In genomic region chr13:13328876-13329275, GRCm38 (mm10) we compare ENCODE assay signal across 8 mouse cellular contexts.
DNase-seq lines count a peak whose midpoint lies in the region; ATAC-seq and TF ChIP-seq lines count a peak whose summit lies in the region.

No protein-coding gene starts in this region.

- TF ChIP-seq CTCF in brain, embryonic 14.5 days (IDR thresholded peaks at IDR 0.05; ENCODE audit: borderline replicate concordance, extremely low read depth, insufficient read depth, insufficient read length): peak; percentile 64; the same call in 1 of the 2 replicates
- peak; percentile 78 for TF ChIP-seq CTCF in liver, postnatal 0 days (IDR thresholded peaks at IDR 0.05; ENCODE audit: low read depth)
- TF ChIP-seq CTCF in spleen, adult 2 months (IDR thresholded peaks at IDR 0.05; ENCODE audit: extremely low read depth, insufficient read depth, insufficient read length, insufficient replicate concordance): peak; percentile 47; the same call in 1 of the 2 replicates

- no peaks in the 10 kb centered on the region for H3K4me1 ChIP-seq in midbrain, embryonic 10.5 days
- no peaks in the 10 kb centered on the region for H3K4me1 ChIP-seq in midbrain, embryonic 16.5 days (ENCODE audit: control insufficient read depth, insufficient read depth, low read length)
- H3K4me1 ChIP-seq in liver, postnatal 0 days (ENCODE audit: insufficient read depth): no peaks in the 10 kb centered on the region
- H3K4me1 ChIP-seq in spleen, adult 2 months (ENCODE audit: control insufficient read depth, insufficient read depth, insufficient read length): no peaks in the 10 kb centered on the region

- no peak for TF ChIP-seq EP300 in liver, postnatal 0 days (IDR thresholded peaks at IDR 0.05; ENCODE audit: low read depth)

- H3K27me3 ChIP-seq in midbrain, embryonic 10.5 days (ENCODE audit: low read depth, poor library complexity, severe bottlenecking): no peaks in the 10 kb centered on the region
- no peaks in the 10 kb centered on the region for H3K27me3 ChIP-seq in midbrain, embryonic 16.5 days (ENCODE audit: control insufficient read depth, insufficient read depth, low read depth, low read length)
- H3K27me3 ChIP-seq in liver, postnatal 0 days (ENCODE audit: insufficient read depth, low read length): no peaks in the 10 kb centered on the region
- H3K27me3 ChIP-seq in spleen, adult 2 months (ENCODE audit: control insufficient read depth, insufficient read depth, low read length): no peaks in the 10 kb centered on the region

- DNase-seq in CD4-positive, CD25-positive, alpha-beta regulatory T cell, adult 2 months (ENCODE audit: low read depth, low spot score): peak; percentile 42
- peak; percentile 41 for DNase-seq in midbrain, embryonic 10.5 days (ENCODE audit: low spot score)
- peak; percentile 28 for DNase-seq in brain, embryonic 14.5 days (ENCODE audit: low read depth)
- DNase-seq in heart, postnatal 4 days: peak; percentile 69
- DNase-seq in liver, postnatal 0 days: peak; percentile 67
- peak in 1 of 2 experiments; percentile 65 for DNase-seq in spleen, adult 2 months (ENCODE audit: low read depth in 1 of 2, low spot score in 2 of 2)

- TF ChIP-seq POLR2A in brain, embryonic 14.5 days (IDR thresholded peaks at IDR 0.05; ENCODE audit: borderline replicate concordance, extremely low read depth, insufficient read depth, insufficient read length, poor library complexity, severe bottlenecking): no peak
- no peak for TF ChIP-seq POLR2A in spleen, adult 2 months (IDR thresholded peaks at IDR 0.05; ENCODE audit: low read depth, low read length)

- H3K27ac ChIP-seq in midbrain, embryonic 10.5 days (replicated peaks): no peak overlapping the region
- no peak overlapping the region for H3K27ac ChIP-seq in midbrain, embryonic 16.5 days (ENCODE audit: low read length)
- no peak overlapping the region for H3K27ac ChIP-seq in liver, postnatal 0 days (ENCODE audit: low read depth)
- no peak overlapping the region for H3K27ac ChIP-seq in spleen, adult 2 months (ENCODE audit: insufficient read depth, low read length)

- H3K9me3 ChIP-seq in midbrain, embryonic 10.5 days (replicated peaks): no peaks in the 10 kb centered on the region
- H3K9me3 ChIP-seq in midbrain, embryonic 16.5 days (replicated peaks; ENCODE audit: control insufficient read depth, low read length, poor library complexity, severe bottlenecking): no peaks in the 10 kb centered on the region
- no peaks in the 10 kb centered on the region for H3K9me3 ChIP-seq in liver, postnatal 0 days (ENCODE audit: low read length)

- no peaks in the 10 kb centered on the region for H3K36me3 ChIP-seq in midbrain, embryonic 10.5 days
- H3K36me3 ChIP-seq in midbrain, embryonic 16.5 days (ENCODE audit: control insufficient read depth, insufficient read depth, low read length): no peaks in the 10 kb centered on the region
- H3K36me3 ChIP-seq in liver, postnatal 0 days (replicated peaks; ENCODE audit: insufficient read depth, low read length): no peaks in the 10 kb centered on the region
- H3K36me3 ChIP-seq in spleen, adult 2 months (ENCODE audit: control insufficient read depth, insufficient read depth, low read length): no peaks in the 10 kb centered on the region

- H3K9ac ChIP-seq in midbrain, embryonic 16.5 days (ENCODE audit: low read depth, low read length): no peak overlapping the region
- no peak overlapping the region for H3K9ac ChIP-seq in liver, postnatal 0 days (replicated peaks)

- no peak for ATAC-seq in CD4-positive, CD25-positive, alpha-beta regulatory T cell, adult 4 months
- no peak for ATAC-seq in midbrain, embryonic 16.5 days
- no peak for ATAC-seq in liver, postnatal 0 days

- H3K4me2 ChIP-seq in midbrain, embryonic 16.5 days (ENCODE audit: low read length): no peak overlapping the region
- no peak overlapping the region for H3K4me2 ChIP-seq in liver, postnatal 0 days (ENCODE audit: low read depth, low read length)

- no peak overlapping the region for H3K4me3 ChIP-seq in midbrain, embryonic 10.5 days
- H3K4me3 ChIP-seq in midbrain, embryonic 16.5 days (ENCODE audit: low read depth, low read length): no peak overlapping the region
- no peak overlapping the region for H3K4me3 ChIP-seq in liver, postnatal 0 days (ENCODE audit: low read depth, low read length)
- no peak overlapping the region for H3K4me3 ChIP-seq in spleen, adult 2 months (ENCODE audit: extremely low read depth, insufficient read depth, insufficient read length)

- 2% methylated on average over 2 of the region's 2 CpGs for WGBS in midbrain, embryonic 10.5 days
- WGBS in midbrain, embryonic 16.5 days: 2% methylated on average over 2 of the region's 2 CpGs
- WGBS in liver, postnatal 0 days (ENCODE audit: insufficient replicate concordance): 1% methylated on average over 2 of the region's 2 CpGs
- 1% methylated on average over 2 of the region's 2 CpGs for WGBS in spleen, adult 2 months
